Mouse (Mus musculus) E14TG2a.4 (cell line): ENCODE results near the gene Gm20388.

Experiments
- CTCF ChIP-seq: conservative IDR thresholded peaks from 2 replicates; pipeline ENCODE4 v1.5.1; 2014; ENCODE audit warnings: low read length
- NANOG ChIP-seq: IDR thresholded peaks from 2 replicates; pipeline ENCODE4 v1.6.1; 2014; ENCODE audit warnings: borderline replicate concordance, low read length, mixed read lengths
- POU5F1 ChIP-seq: IDR thresholded peaks from 2 replicates; pipeline ENCODE4 v1.6.1; 2014; ENCODE audit warnings: low read length, borderline replicate concordance

DNA sequence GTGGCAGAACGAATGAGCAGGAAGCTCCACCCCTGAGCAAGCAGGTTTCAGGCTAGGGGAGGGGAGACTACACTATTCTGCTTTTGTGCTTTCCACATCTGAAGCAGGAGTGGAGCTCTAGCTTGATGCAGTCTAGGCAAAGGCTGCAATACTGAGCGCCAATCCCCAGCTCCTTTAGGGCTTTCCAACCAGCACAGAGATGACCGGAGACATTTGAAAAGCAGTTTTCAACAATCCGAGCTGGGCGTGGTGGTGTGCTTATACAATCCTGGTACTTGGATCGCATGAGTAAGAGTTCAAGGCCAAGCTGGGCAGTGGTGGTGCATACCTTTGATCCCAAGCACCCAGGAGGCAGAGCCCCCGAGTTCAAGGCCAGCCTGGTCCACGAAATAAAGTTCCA lies 3281.3 kb downstream of the Gm20388 start:
- TF ChIP-seq CTCF (no peak), POU5F1 (no peak), NANOG (no peak)
